Mouse (Mus musculus) cortical plate, adult 2 months (tissue): ENCODE results near the gene Hist1h2aa. TPM values are rescaled to one million over a fixed set of nuclear protein-coding genes. Genes with fewer than 3 reads are reported as not detected.

Experiments used
- H3K27ac ChIP-seq: fragments of 200-500 bp; 2 replicates; pipeline ENCODE4 v1.5.1; 2012; ENCODE audit warnings: low read length, control low read depth, inconsistent platforms; ENCODE audit not compliant: insufficient read depth
- H3K4me1 ChIP-seq: fragments of 200-500 bp; 2 replicates; pipeline ENCODE4 v1.6.1; 2011; ENCODE audit warnings: low read length; ENCODE audit not compliant: control insufficient read depth, insufficient read depth
- H3K4me3 ChIP-seq: fragments of 200-500 bp; 2 replicates; pipeline ENCODE4 v1.5.1; 2011; ENCODE audit warnings: mild to moderate bottlenecking, low read length, control low read depth; ENCODE audit not compliant: insufficient read depth
- CTCF ChIP-seq: fragments of 200-500 bp; IDR thresholded peaks from 2 replicates; pipeline ENCODE4 v1.5.1; 2011; ENCODE audit warnings: mild to moderate bottlenecking, control low read depth, low read length; ENCODE audit not compliant: insufficient read depth; ENCODE audit errors: extremely low read depth
- POLR2A ChIP-seq: fragments of 200-500 bp; IDR thresholded peaks from 2 replicates; pipeline ENCODE4 v1.6.1; 2011; ENCODE audit warnings: mild to moderate bottlenecking, low read length, control low read depth; ENCODE audit not compliant: insufficient read depth; ENCODE audit errors: extremely low read depth
- polyA plus RNA-seq: library from polyadenylated mRNA; depleted of rRNA; stranded (reverse); fragments of >200 nt; gene quantifications from 2 replicates; pipeline ENCODE4 v1.2.3, GENCODE M21; 2012

Hist1h2aa gene
- polyA plus RNA-seq, 1 experiment = not detected

- H3K4me3 ChIP-seq = no peak overlapping the region
- H3K4me1 ChIP-seq = no peaks in the 10 kb centered on the region
- TF ChIP-seq CTCF (no peak), POLR2A (no peak)
These were observed 20.4 kb upstream of the Hist1h2aa start for GRCm38 (mm10) chr13:23913791-23914306.

GRCm38 (mm10) chr13:23914376-23915167, 19.7 kb upstream of the Hist1h2aa start, which contains the start of gene Slc17a4:
Slc17a4 (minus strand) TSS chr13:23915009.
- TF ChIP-seq POLR2A (no peak), CTCF (no peak)
- no peak within 1 kb of the TSS for H3K27ac ChIP-seq
- no peak within 1 kb of the TSS for H3K4me3 ChIP-seq
- no peaks in the 10 kb centered on the region for H3K4me1 ChIP-seq

More at GRCm38 (mm10) chr13:23913791-23914306, 20.4 kb upstream of the Hist1h2aa start:
- no peak overlapping the region for H3K27ac ChIP-seq

- TF ChIP-seq CTCF = no peak
- no peak for TF ChIP-seq POLR2A
- no peak overlapping the region for H3K4me3 ChIP-seq
- no peak overlapping the region for H3K27ac ChIP-seq
- H3K4me1 ChIP-seq = no peaks in the 10 kb centered on the region
These were observed 18.1 kb upstream of the Hist1h2aa start for GRCm38 (mm10) chr13:23916132-23916531.

GRCm38 (mm10) chr13:23917674-23918073, 16.6 kb upstream of the Hist1h2aa start:
- H3K4me1 ChIP-seq = no peaks in the 10 kb centered on the region

GRCm38 (mm10) chr13:23925792-23926191, 8.5 kb upstream of the Hist1h2aa start:
- Histone ChIP-seq H3K4me3 (no peak overlapping the region), H3K27ac (no peak overlapping the region), H3K4me1 (no peaks in the 10 kb centered on the region)
- no peak for TF ChIP-seq CTCF
- TF ChIP-seq POLR2A = no peak

More at GRCm38 (mm10) chr13:23917674-23918073, 16.6 kb upstream of the Hist1h2aa start:
- H3K27ac ChIP-seq = no peak overlapping the region
- no peak overlapping the region for H3K4me3 ChIP-seq
- no peak for TF ChIP-seq CTCF
- no peak for TF ChIP-seq POLR2A

- H3K4me3 ChIP-seq = no peak overlapping the region
- no peaks in the 10 kb centered on the region for H3K4me1 ChIP-seq
- H3K27ac ChIP-seq = no peak overlapping the region
- TF ChIP-seq POLR2A = no peak
- TF ChIP-seq CTCF = no peak
These were observed 5.6 kb upstream of the Hist1h2aa start for GRCm38 (mm10) chr13:23928637-23929036.

GRCm38 (mm10) chr13:23930461-23930860, 3.8 kb upstream of the Hist1h2aa start:
- TF ChIP-seq POLR2A (no peak), CTCF (no peak)
- no peaks in the 10 kb centered on the region for H3K4me1 ChIP-seq
- no peak overlapping the region for H3K27ac ChIP-seq
- no peak overlapping the region for H3K4me3 ChIP-seq

- Histone ChIP-seq H3K27ac (no peak overlapping the region), H3K4me3 (no peak overlapping the region), H3K4me1 (no peaks in the 10 kb centered on the region)
- TF ChIP-seq CTCF = no peak
These were observed 3.4 kb upstream of the Hist1h2aa start for GRCm38 (mm10) chr13:23930904-23931303.

GRCm38 (mm10) chr13:23933421-23934210, 646 bp upstream of the Hist1h2aa start, which contains the start of gene Hist1h2ba:
Hist1h2ba (minus strand) TSS chr13:23934156.
- Histone ChIP-seq H3K27ac (no peak within 1 kb of the TSS), H3K4me3 (no peak within 1 kb of the TSS), H3K4me1 (no peaks in the 10 kb centered on the region)
- no peak for TF ChIP-seq POLR2A
- TF ChIP-seq CTCF = no peak
